Comparison of ENCODE assay signal across 10 mouse cellular contexts in the genomic region with DNA sequence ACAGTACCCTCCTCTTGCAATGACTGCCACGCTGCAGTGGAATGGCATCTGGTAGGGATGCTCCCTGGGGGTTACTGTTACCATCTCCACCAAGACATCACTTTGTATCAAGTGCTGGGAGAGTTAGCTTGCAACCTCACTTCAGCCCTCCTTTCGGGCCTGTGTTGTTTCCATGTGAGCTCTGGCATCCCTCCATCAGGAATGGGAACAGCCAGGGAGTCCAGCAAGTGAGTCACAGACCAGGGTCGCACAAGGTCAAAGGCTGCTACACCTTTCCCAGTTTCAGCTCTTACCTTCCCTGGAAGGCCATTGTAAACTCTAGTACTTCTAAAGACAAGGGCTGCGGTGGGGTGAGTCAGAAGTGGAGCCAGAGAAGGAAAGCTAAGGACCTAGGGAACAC.
DNase-seq lines count a peak whose midpoint lies in the region; ATAC-seq lines count a peak whose summit lies in the region.
"Had no signal": no experiment of that assay in that cellular context is flagged by ENCODE, and none has a peak within 500 bp of the region (broad histone marks: within the 10 kb centered on the region; RNA-seq: fewer than 3 reads in every experiment).

No protein-coding gene starts in this region.

- no peak for ATAC-seq in limb, embryonic 15.5 days (ENCODE audit: insufficient number of reproducible peaks, low FRiP score, low TSS enrichment, low read depth)
- no peak for ATAC-seq in midbrain, embryonic 13.5 days

- no peak overlapping the region for H3K4me3 ChIP-seq in limb, embryonic 15.5 days
- H3K4me3 ChIP-seq in limb, embryonic 10.5 days: no peak overlapping the region
- no peak overlapping the region for H3K4me3 ChIP-seq in midbrain, embryonic 13.5 days (replicated peaks)
- H3K4me3 ChIP-seq: hindbrain, embryonic 13.5 days; left cerebral cortex, adult 2 months had no signal

- H3K36me3 ChIP-seq in limb, embryonic 15.5 days: no peaks in the 10 kb centered on the region
- H3K36me3 ChIP-seq in limb, embryonic 10.5 days: no peaks in the 10 kb centered on the region
- H3K36me3 ChIP-seq in midbrain, embryonic 13.5 days: no peaks in the 10 kb centered on the region
- H3K36me3 ChIP-seq: hindbrain, embryonic 13.5 days had no signal

- no peaks in the 10 kb centered on the region for H3K27me3 ChIP-seq in limb, embryonic 15.5 days
- H3K27me3 ChIP-seq in limb, embryonic 10.5 days (ENCODE audit: low read depth, poor library complexity, severe bottlenecking): no peaks in the 10 kb centered on the region
- no peaks in the 10 kb centered on the region for H3K27me3 ChIP-seq in midbrain, embryonic 13.5 days
- H3K27me3 ChIP-seq: hindbrain, embryonic 13.5 days had no signal

- H3K27ac ChIP-seq in limb, embryonic 15.5 days: peak overlapping the region; percentile 38; the same call in 1 of the 2 replicates
- H3K27ac ChIP-seq in limb, embryonic 10.5 days: no peak overlapping the region
- H3K27ac ChIP-seq in midbrain, embryonic 13.5 days: no peak overlapping the region
- H3K27ac ChIP-seq: hindbrain, embryonic 13.5 days; left cerebral cortex, adult 2 months had no signal

- no peaks in the 10 kb centered on the region for H3K9me3 ChIP-seq in limb, embryonic 15.5 days
- H3K9me3 ChIP-seq in limb, embryonic 10.5 days (replicated peaks): no peaks in the 10 kb centered on the region
- H3K9me3 ChIP-seq in midbrain, embryonic 13.5 days: no peaks in the 10 kb centered on the region
- H3K9me3 ChIP-seq: hindbrain, embryonic 13.5 days had no signal

- DNase-seq in adrenal gland, postnatal 14 days: peak; percentile 30
- DNase-seq in adrenal gland, adult 8-10 months: no peak
- DNase-seq in limb, embryonic 10.5 days (ENCODE audit: low spot score): no peak
- DNase-seq in ZHBTc4 (ENCODE audit: low read depth, low spot score): peak; percentile 35
- peak; percentile 53 for DNase-seq in lung, postnatal 36 days
- no peak for DNase-seq in spleen, postnatal 14 days (ENCODE audit: low spot score in 2 of 2)

- peaks cover 33% of the 10 kb centered on the region for H3K4me1 ChIP-seq in limb, embryonic 15.5 days
- H3K4me1 ChIP-seq in limb, embryonic 10.5 days: peaks cover 21% of the 10 kb centered on the region
- H3K4me1 ChIP-seq in midbrain, embryonic 13.5 days (replicated peaks): peaks cover 19% of the 10 kb centered on the region

- H3K4me2 ChIP-seq in limb, embryonic 15.5 days: no peak overlapping the region
- H3K4me2 ChIP-seq in midbrain, embryonic 13.5 days (replicated peaks): no peak overlapping the region
- H3K4me2 ChIP-seq: hindbrain, embryonic 13.5 days had no signal

- WGBS in limb, embryonic 15.5 days: 62% methylated on average over 4 of the region's 4 CpGs
- WGBS in limb, embryonic 10.5 days: 85% methylated on average over 4 of the region's 4 CpGs
- 86% methylated on average over 4 of the region's 4 CpGs for WGBS in midbrain, embryonic 13.5 days

- no peak overlapping the region for H3K9ac ChIP-seq in limb, embryonic 15.5 days
- no peak overlapping the region for H3K9ac ChIP-seq in midbrain, embryonic 13.5 days (replicated peaks)
- H3K9ac ChIP-seq: hindbrain, embryonic 13.5 days had no signal

Comparison
In these comparisons a context has a peak if more than half of its experiments do, and no peak if none do; other contexts are left out.
1. DNase-seq: peak in adrenal gland, postnatal 14 days (single experiment), ZHBTc4 (single experiment) and lung, postnatal 36 days (single experiment); none in adrenal gland, adult 8-10 months (single experiment), limb, embryonic 10.5 days (single experiment) and spleen, postnatal 14 days (0 of 2).